Mouse (Mus musculus): ENCODE results near the gene 1700017N19Rik. TPM values are rescaled to one million over a fixed set of nuclear protein-coding genes. Genes with fewer than 3 reads are reported as not detected.
"Not testable (repeated sequence)": the region's sequence is repeated elsewhere in the genome, so short reads cannot be mapped to it uniquely, and the experiment has no call there.

The 1700017N19Rik gene
- total RNA-seq (2021), result not detected
- long read RNA-seq, experiment 1, result 0 reads
- long read RNA-seq, experiment 2, result 0 reads

GRCm38 (mm10) chr10:100590323-100590722 lies at the start of gene 1700017N19Rik, which contains the start of gene 4930430F08Rik:
TSS of gene 1700017N19Rik (plus strand) at chr10:100590484.
TSS of gene 4930430F08Rik (minus strand) at chr10:100590423.
- no peak for DNase-seq (ENCODE audit: low spot score in 2 of 2)
- intact Hi-C loops (cut with DNase I), result no loop called here

- DNase-seq (ENCODE audit: low spot score in 2 of 2), result no peak
- intact Hi-C loops (cut with DNase I), result no loop called here
Measured at GRCm38 (mm10) chr10:100556566-100557175, 33.6 kb upstream of the 1700017N19Rik start.

GRCm38 (mm10) chr10:100560194-100560883 lies 29.9 kb upstream of the 1700017N19Rik start:
- intact Hi-C loops (cut with DNase I); DNase-seq (ENCODE audit: low spot score in 2 of 2): not testable (repeated sequence)

- no peak for DNase-seq (ENCODE audit: low spot score in 2 of 2)
- intact Hi-C loops (cut with DNase I), result no loop called here
Measured at GRCm38 (mm10) chr10:100564112-100564511, 26.2 kb upstream of the 1700017N19Rik start.

GRCm38 (mm10) chr10:100571707-100572106 lies 18.6 kb upstream of the 1700017N19Rik start:
- DNase-seq (ENCODE audit: low spot score in 2 of 2), result no peak
- intact Hi-C loops (cut with DNase I), result no loop called here

GRCm38 (mm10) chr10:100574505-100575149 lies 15.7 kb upstream of the 1700017N19Rik start:
- intact Hi-C loops (cut with DNase I), result no loop called here
- DNase-seq (ENCODE audit: low spot score in 2 of 2), result no peak

- intact Hi-C loops (cut with DNase I), result no loop called here
- no peak for DNase-seq (ENCODE audit: low spot score in 2 of 2)
Measured at GRCm38 (mm10) chr10:100575294-100575693, 15.0 kb upstream of the 1700017N19Rik start.

- intact Hi-C loops (cut with DNase I), result no loop called here
- DNase-seq (ENCODE audit: low spot score in 2 of 2), result no peak
Measured at GRCm38 (mm10) chr10:100584178-100584577, 6.1 kb upstream of the 1700017N19Rik start.

GRCm38 (mm10) chr10:100588524-100588923 lies 1.8 kb upstream of the 1700017N19Rik start:
- intact Hi-C loops (cut with DNase I), result no loop called here
- DNase-seq (ENCODE audit: low spot score in 2 of 2), result no peak

GRCm38 (mm10) chr10:100588932-100589388 lies 1.3 kb upstream of the 1700017N19Rik start:
- DNase-seq (ENCODE audit: low spot score in 2 of 2), result peak; percentile 94 to 95
- intact Hi-C loops (cut with DNase I), result no loop called here

GRCm38 (mm10) chr10:100598339-100598738 lies 8.1 kb downstream of the 1700017N19Rik start:
- intact Hi-C loops (cut with DNase I), result no loop called here
- DNase-seq (ENCODE audit: low spot score in 2 of 2), result no peak

- intact Hi-C loops (cut with DNase I), result loop anchor here (10.0 kb wide), 2 partner anchors 1811 to 1841 kb away; no protein-coding TSS in a partner anchor
Measured at GRCm38 (mm10) chr10:100603511-100603910, 13.2 kb downstream of the 1700017N19Rik start.

GRCm38 (mm10) chr10:100604254-100604653 lies 14.0 kb downstream of the 1700017N19Rik start:
- intact Hi-C loops (cut with DNase I), result loop anchor here (10.0 kb wide), 2 partner anchors 1811 to 1841 kb away; no protein-coding TSS in a partner anchor
- DNase-seq (ENCODE audit: low spot score in 2 of 2), result peak in 1 of 2 experiments; percentile 10

More at GRCm38 (mm10) chr10:100603511-100603910, 13.2 kb downstream of the 1700017N19Rik start:
- DNase-seq (ENCODE audit: low spot score in 2 of 2), result no peak

- intact Hi-C loops (cut with DNase I), result no loop called here
- peak; percentile 3 to 25 for DNase-seq (ENCODE audit: low spot score in 2 of 2)
Measured at GRCm38 (mm10) chr10:100617233-100617903, 27.1 kb downstream of the 1700017N19Rik start.

GRCm38 (mm10) chr10:100619474-100619873 lies 29.2 kb downstream of the 1700017N19Rik start:
- no peak for DNase-seq (ENCODE audit: low spot score in 2 of 2)
- intact Hi-C loops (cut with DNase I), result no loop called here

- intact Hi-C loops (cut with DNase I), result no loop called here
- no peak for DNase-seq (ENCODE audit: low spot score in 2 of 2)
Measured at GRCm38 (mm10) chr10:100620040-100620439, 29.8 kb downstream of the 1700017N19Rik start.

GRCm38 (mm10) chr10:100622494-100622893 lies 32.2 kb downstream of the 1700017N19Rik start:
- no peak for DNase-seq (ENCODE audit: low spot score in 2 of 2)
- intact Hi-C loops (cut with DNase I), result no loop called here

GRCm38 (mm10) chr10:100629762-100630438 lies 39.6 kb downstream of the 1700017N19Rik start:
- intact Hi-C loops (cut with DNase I), result loop anchor here (5.0 to 10.0 kb wide), 2 partner anchors 112 to 1785 kb away; no protein-coding TSS in a partner anchor
- peak; percentile 76 to 78 for DNase-seq (ENCODE audit: low spot score in 2 of 2)

- intact Hi-C loops (cut with DNase I), result no loop called here
- peak in 1 of 2 experiments; percentile 3 for DNase-seq (ENCODE audit: low spot score in 2 of 2)
Measured at GRCm38 (mm10) chr10:100642887-100643286, 52.6 kb downstream of the 1700017N19Rik start.

Data from left cerebral cortex, postnatal 14 days (tissue).